9 mouse cellular contexts compared by ENCODE assay signal in the genomic region with DNA sequence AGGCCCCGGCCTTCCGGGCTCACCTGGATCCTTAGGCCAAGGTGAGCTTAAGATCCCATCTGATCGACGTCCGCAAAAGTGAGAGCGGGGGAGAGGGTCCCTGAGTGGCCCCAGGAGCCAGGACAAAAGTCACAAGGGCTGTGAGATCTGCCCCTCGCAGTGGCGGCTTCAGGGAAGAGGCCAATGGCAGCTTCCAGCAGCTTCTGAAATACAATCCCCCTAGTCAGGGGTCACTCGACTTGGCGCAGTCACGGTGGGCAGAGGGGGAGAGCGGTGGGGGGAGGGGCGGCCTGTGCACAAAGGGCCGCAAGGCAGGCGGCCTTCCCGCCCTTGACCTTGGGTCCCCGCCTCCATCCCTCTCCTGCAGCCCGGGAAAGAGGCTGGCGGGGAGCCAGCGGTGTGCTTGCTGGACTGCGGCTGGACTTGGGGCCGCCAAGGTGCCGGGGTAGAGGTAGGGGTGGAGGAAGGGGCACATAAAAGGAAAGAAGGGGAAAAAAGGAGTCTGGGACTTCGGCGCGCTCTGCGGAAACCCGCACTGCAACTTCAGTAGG. TPM values are rescaled to one million over a fixed set of nuclear protein-coding genes. Genes with fewer than 3 reads are reported as not detected.
DNase-seq lines count a peak whose midpoint lies in the region; ATAC-seq and TF ChIP-seq lines count a peak whose summit lies in the region.
"Had no signal": no experiment of that assay in that cellular context is flagged by ENCODE, and none has a peak within 500 bp of the region (broad histone marks: within the 10 kb centered on the region; RNA-seq: fewer than 3 reads in every experiment).

No protein-coding gene starts in this region.

- TF ChIP-seq CTCF in gastrocnemius, adult 2 months (IDR thresholded peaks at IDR 0.05), result no peak
- no peak for TF ChIP-seq CTCF in hindbrain, postnatal 0 days (IDR thresholded peaks at IDR 0.05; ENCODE audit: low read depth)

- WGBS in forebrain, embryonic 11.5 days, result under 1% methylated on average over 27 of the region's 28 CpGs
- WGBS in hindbrain, postnatal 0 days, result 15% methylated on average over 28 of the region's 28 CpGs
- WGBS in liver, embryonic 12.5 days (ENCODE audit: insufficient replicate concordance), result 5% methylated on average over 27 of the region's 28 CpGs
- 7% methylated on average over 27 of the region's 28 CpGs for WGBS in neural tube, embryonic 15.5 days

- H3K4me1 ChIP-seq in forebrain, embryonic 11.5 days (replicated peaks; ENCODE audit: control insufficient read depth, insufficient read depth, low read length), result peaks cover 74% of the 10 kb centered on the region
- peaks cover 27% of the 10 kb centered on the region for H3K4me1 ChIP-seq in hindbrain, postnatal 0 days (ENCODE audit: insufficient read depth, low read length)
- 0 out of 2 replicates have a peak, but pooled peaks cover 4% of the 10 kb centered on the region for H3K4me1 ChIP-seq in liver, embryonic 12.5 days
- peaks cover 75% of the 10 kb centered on the region for H3K4me1 ChIP-seq in neural tube, embryonic 15.5 days

- ATAC-seq in forebrain, embryonic 11.5 days (replicated peaks; ENCODE audit: low FRiP score), result peak; percentile 70
- peak; percentile 53; the same call in 1 of the 2 replicates for ATAC-seq in hindbrain, postnatal 0 days
- ATAC-seq in liver, embryonic 12.5 days, result no peak
- ATAC-seq in neural tube, embryonic 15.5 days (ENCODE audit: low FRiP score), result no peak

- peak overlapping the region; percentile 61 for H3K4me2 ChIP-seq in forebrain, embryonic 11.5 days (ENCODE audit: low read depth, low read length, severe bottlenecking)
- H3K4me2 ChIP-seq in hindbrain, postnatal 0 days (ENCODE audit: low read depth, low read length), result peak overlapping the region; percentile 69
- peak overlapping the region; percentile 63 for H3K4me2 ChIP-seq in liver, embryonic 12.5 days
- peak overlapping the region; percentile 64 for H3K4me2 ChIP-seq in neural tube, embryonic 15.5 days

- H3K4me3 ChIP-seq in gastrocnemius, adult 2 months, result peak overlapping the region; percentile 62
- H3K4me3 ChIP-seq in forebrain, embryonic 11.5 days (ENCODE audit: low read depth, low read length), result peak overlapping the region; percentile 25
- peak overlapping the region; percentile 37 for H3K4me3 ChIP-seq in hindbrain, postnatal 0 days (ENCODE audit: low read length)
- H3K4me3 ChIP-seq in liver, embryonic 12.5 days, result peak overlapping the region; percentile 34
- peak overlapping the region; percentile 28 for H3K4me3 ChIP-seq in neural tube, embryonic 15.5 days (replicated peaks)

- H3K27ac ChIP-seq in gastrocnemius, adult 2 months, result no peak overlapping the region
- H3K27ac ChIP-seq in forebrain, embryonic 11.5 days (ENCODE audit: low read depth, low read length), result peak overlapping the region; percentile 95
- H3K27ac ChIP-seq in hindbrain, postnatal 0 days, result no peak overlapping the region
- no peak overlapping the region for H3K27ac ChIP-seq in liver, embryonic 12.5 days
- no peak overlapping the region for H3K27ac ChIP-seq in neural tube, embryonic 15.5 days (replicated peaks)

- peak overlapping the region; percentile 71 for H3K9ac ChIP-seq in forebrain, embryonic 11.5 days (ENCODE audit: low read length)
- H3K9ac ChIP-seq in hindbrain, postnatal 0 days (replicated peaks; ENCODE audit: low read length), result peak overlapping the region; percentile 38; the same call in 1 of the 2 replicates
- H3K9ac ChIP-seq in liver, embryonic 12.5 days, result no peak overlapping the region
- 0 out of 2 replicates have a peak overlapping the region, but pooled peaks have one; percentile 8 for H3K9ac ChIP-seq in neural tube, embryonic 15.5 days (replicated peaks)

- no peaks in the 10 kb centered on the region for H3K9me3 ChIP-seq in forebrain, embryonic 11.5 days (ENCODE audit: control insufficient read depth, low read length)
- no peaks in the 10 kb centered on the region for H3K9me3 ChIP-seq in hindbrain, postnatal 0 days (ENCODE audit: low read length)
- no peaks in the 10 kb centered on the region for H3K9me3 ChIP-seq in liver, embryonic 12.5 days (replicated peaks)
- H3K9me3 ChIP-seq in neural tube, embryonic 15.5 days (replicated peaks), result no peaks in the 10 kb centered on the region

- H3K36me3 ChIP-seq in forebrain, embryonic 11.5 days (ENCODE audit: control insufficient read depth, insufficient read depth, low read length), result no peaks in the 10 kb centered on the region
- H3K36me3 ChIP-seq in hindbrain, postnatal 0 days (ENCODE audit: insufficient read depth, low read length), result no peaks in the 10 kb centered on the region
- no peaks in the 10 kb centered on the region for H3K36me3 ChIP-seq in liver, embryonic 12.5 days
- no peaks in the 10 kb centered on the region for H3K36me3 ChIP-seq in neural tube, embryonic 15.5 days

- intact Hi-C loops in gastrocnemius, adult 2 months (cut with DNase I), result no loop called here

- DNase-seq in gastrocnemius, adult 2 months, result peak; percentile 47
- DNase-seq in gastrocnemius, adult 18-20 months (ENCODE audit: low spot score), result no peak
- DNase-seq in forebrain, embryonic 11.5 days (ENCODE audit: low spot score), result peak; percentile 87
- peak; percentile 49 for DNase-seq in hindbrain, postnatal 0 days (ENCODE audit: low spot score)
- DNase-seq in adipocyte (ENCODE audit: low spot score), result no peak
- DNase-seq in layer of hippocampus, postnatal 36 days, result no peak

- H3K27me3 ChIP-seq in forebrain, embryonic 11.5 days (ENCODE audit: control insufficient read depth, insufficient read depth, low read length), result no peaks in the 10 kb centered on the region
- no peaks in the 10 kb centered on the region for H3K27me3 ChIP-seq in hindbrain, postnatal 0 days (ENCODE audit: insufficient read depth, low read length)
- H3K27me3 ChIP-seq in liver, embryonic 12.5 days (replicated peaks), result peaks cover 95% of the 10 kb centered on the region
- H3K27me3 ChIP-seq in neural tube, embryonic 15.5 days (replicated peaks), result no peaks in the 10 kb centered on the region

RNA-seq across cellular contexts. Expression of a gene that starts 23.6 kb away (rescaled TPM):
- under 1 TPM in 1 of 2 experiments, not detected in 1; 0.11 TPM for total RNA-seq in gastrocnemius, adult 2 months (2021)
- not detected for total RNA-seq in gastrocnemius, adult 18-20 months (2021)
- polyA plus RNA-seq in forebrain, embryonic 11.5 days (2014; fragmentation: Nextera tagmentation; extraction: Ambion mirVana), result 19.4 and 24.2 TPM in 2 replicates
- total RNA-seq in hindbrain, postnatal 0 days (2014; rRNA removed), result 30.0 and 31.6 TPM in 2 replicates
- 9.8 and 12.0 TPM in 2 replicates for polyA plus RNA-seq in hindbrain, postnatal 0 days (2015; fragmentation: Nextera tagmentation; extraction: Ambion mirVana)
- 0.30 and 0.31 TPM in 2 replicates for polyA plus RNA-seq in liver, embryonic 12.5 days (2016; fragmentation: Nextera tagmentation; extraction: Ambion mirVana)
- 21.6 and 22.2 TPM in 2 replicates for polyA plus RNA-seq in neural tube, embryonic 15.5 days (2015; fragmentation: Nextera tagmentation; extraction: Ambion mirVana)
- total RNA-seq in layer of hippocampus, postnatal 36 days (2021), result 100 to 1,000 TPM; 134 to 137 TPM
- total RNA-seq: common myeloid progenitor, adult 5-6 weeks had no signal

Comparison
In these comparisons a context has a peak if more than half of its experiments do, and no peak if none do; other contexts are left out.
1. DNase-seq: peak in gastrocnemius, adult 2 months (single experiment), forebrain, embryonic 11.5 days (single experiment) and hindbrain, postnatal 0 days (single experiment); none in gastrocnemius, adult 18-20 months (single experiment), adipocyte (single experiment) and layer of hippocampus, postnatal 36 days (0 of 2).
2. ATAC-seq: peak in forebrain, embryonic 11.5 days (single experiment) and hindbrain, postnatal 0 days (single experiment); none in liver, embryonic 12.5 days (single experiment) and neural tube, embryonic 15.5 days (single experiment).
3. RNA of a gene that starts 23.6 kb away (total RNA-seq): 134 to 137 TPM in layer of hippocampus, postnatal 36 days and 30.0 to 31.6 TPM in hindbrain, postnatal 0 days; 0.11 TPM in gastrocnemius, adult 2 months and not detected in gastrocnemius, adult 18-20 months; every median in the first group is over 10 times any median in the second.
4. Peak in every context shown above with its lines, with median percentiles within 50 percentile points of each other: H3K4me3 ChIP-seq and H3K4me2 ChIP-seq.